Mouse (Mus musculus) embryonic facial prominence, embryonic 15.5 days (tissue): ENCODE results near the gene Rrp8. TPM values are rescaled to one million over a fixed set of nuclear protein-coding genes. Genes with fewer than 3 reads are reported as not detected.

ENCODE experiments used
- ATAC-seq: fragments of 200-750 bp; cut with Nextera tagmentation; 2 replicates; pipeline ENCODE4 v1.8.0; 2017; ENCODE audit warnings: low read depth, moderate TSS enrichment; ENCODE audit not compliant: insufficient number of reproducible peaks, low FRiP score, low TSS enrichment
- H3K27ac ChIP-seq: fragments of 300-500 bp; sonication (generic); replicated peaks from 2 replicates; pipeline ENCODE4 v1.5.1; 2015; ENCODE audit warnings: mild to moderate bottlenecking, inconsistent platforms
- H3K27me3 ChIP-seq: fragments of 300-500 bp; sonication (generic); 2 replicates; pipeline ENCODE4 v1.6.1; 2015; ENCODE audit warnings: inconsistent platforms
- H3K36me3 ChIP-seq: fragments of 300-500 bp; sonication (generic); 2 replicates; pipeline ENCODE4 v1.6.1; 2015; ENCODE audit warnings: mild to moderate bottlenecking, inconsistent platforms
- H3K4me1 ChIP-seq: fragments of 300-500 bp; sonication (generic); 2 replicates; pipeline ENCODE4 v1.6.1; 2015; ENCODE audit warnings: inconsistent platforms
- H3K4me2 ChIP-seq: fragments of 300-500 bp; sonication (generic); replicated peaks from 2 replicates; pipeline ENCODE4 v1.6.1; 2015; ENCODE audit warnings: mild to moderate bottlenecking, inconsistent platforms
- H3K4me3 ChIP-seq: fragments of 300-500 bp; sonication (generic); replicated peaks from 2 replicates; pipeline ENCODE4 v1.5.1; 2015; ENCODE audit warnings: mild to moderate bottlenecking, inconsistent platforms
- H3K9ac ChIP-seq: fragments of 300-500 bp; sonication (generic); 2 replicates; pipeline ENCODE4 v1.6.1; 2015; ENCODE audit warnings: inconsistent platforms
- H3K9me3 ChIP-seq: fragments of 300-500 bp; sonication (generic); replicated peaks from 2 replicates; pipeline ENCODE4 v1.6.1; 2016; ENCODE audit warnings: inconsistent platforms
- WGBS: fragments of 180-500 bp; shearing (Covaris S2); methylation state at CpG from one replicate; pipeline ENCODE4 v1.1.7; 2015; 5-methylcytosine and 5-hydroxymethylcytosine counted together
- polyA plus RNA-seq: library from polyadenylated mRNA; unstranded; fragments of >200 nt; fragmentation: Nextera tagmentation; extraction: Ambion mirVana; gene quantifications from 2 replicates; pipeline ENCODE4 v1.2.1, GENCODE M21; 2015

The Rrp8 gene
- polyA plus RNA-seq: 35.4 and 40.9 TPM in 2 replicates

DNA sequence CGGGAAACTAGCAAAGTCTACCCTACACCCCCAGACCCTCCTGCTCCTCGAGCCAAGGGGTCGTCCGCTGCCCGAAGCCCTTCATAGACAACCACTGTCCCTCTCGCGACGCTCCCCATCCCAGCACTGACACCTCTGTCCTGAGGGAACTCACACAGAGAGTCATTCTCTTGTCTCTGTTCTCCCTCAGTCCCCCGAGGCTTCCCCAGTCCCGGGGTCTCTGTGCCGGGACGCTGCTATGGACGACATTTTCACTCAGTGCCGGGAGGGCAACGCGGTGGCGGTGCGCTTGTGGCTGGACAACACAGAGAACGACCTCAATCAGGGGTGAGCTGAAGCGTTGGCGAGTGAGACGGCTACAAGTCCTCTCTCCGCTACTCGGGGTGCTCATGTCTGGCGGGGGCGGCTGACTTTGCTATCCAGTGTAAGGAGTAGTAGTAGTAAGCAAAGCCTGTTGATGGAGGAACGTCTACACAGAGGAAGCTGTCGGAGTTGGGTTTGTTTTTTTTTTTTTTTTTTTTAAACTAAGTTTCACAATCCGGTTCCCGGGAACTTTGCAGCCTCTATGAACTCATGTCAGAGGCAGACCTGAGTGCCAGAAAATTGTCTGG lies at the start of gene Rrp8:
Rrp8 (minus strand) TSS at position 475 of the 611 bp plus-strand sequence.
- no peaks in the 10 kb centered on the region for H3K9me3 ChIP-seq
- no peak for ATAC-seq
- H3K9ac ChIP-seq: peak within 1 kb of the TSS; percentile 86
- H3K4me3 ChIP-seq: peak within 1 kb of the TSS; percentile 74
- H3K27ac ChIP-seq: peak within 1 kb of the TSS; percentile 89
- peaks cover 55% of the 10 kb centered on the region for H3K36me3 ChIP-seq
- no peaks in the 10 kb centered on the region for H3K27me3 ChIP-seq
- peak within 1 kb of the TSS; percentile 59 for H3K4me2 ChIP-seq
- WGBS: under 1% methylated on average over 30 of the region's 30 CpGs
- H3K4me1 ChIP-seq: peaks cover 37% of the 10 kb centered on the region

DNA sequence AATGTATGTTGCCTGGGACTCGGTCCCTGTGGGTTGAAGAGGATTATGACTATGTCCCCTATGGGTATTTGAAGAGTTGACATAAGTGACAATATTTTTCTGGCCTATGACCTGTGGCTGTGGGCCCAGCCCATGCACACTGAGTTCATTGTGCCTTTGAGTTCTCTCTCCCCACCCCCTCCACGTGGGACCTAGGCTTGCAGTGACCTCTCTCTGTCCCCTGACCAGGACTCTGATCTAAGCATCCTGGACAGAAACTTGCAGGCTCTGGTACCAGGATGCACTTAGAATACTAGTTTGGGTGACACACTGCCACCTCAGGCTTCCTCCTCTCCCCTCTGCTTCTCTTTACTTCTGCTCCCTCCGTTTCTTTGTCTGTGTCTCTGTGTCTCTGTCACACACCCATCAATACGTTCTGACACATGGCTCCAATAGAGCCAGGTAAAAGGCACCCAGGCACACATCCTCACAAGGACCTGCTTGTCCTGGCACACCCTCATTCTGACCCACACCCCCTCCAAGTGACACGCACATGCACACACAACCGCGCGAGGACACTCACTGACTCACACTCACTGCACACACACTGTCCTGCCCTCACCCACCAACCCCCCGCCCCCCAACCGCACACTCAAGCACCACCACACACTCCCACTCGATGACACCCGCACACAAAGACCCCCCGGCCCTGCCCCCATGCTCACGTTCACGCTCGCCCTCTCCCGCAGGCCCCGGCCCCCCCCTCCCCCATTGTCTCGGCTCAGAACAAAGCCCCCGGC lies 49.5 kb upstream of the Rrp8 start:
- Histone ChIP-seq H3K27ac (peak overlapping the region; percentile 89), H3K4me2 (peak overlapping the region; percentile 55), H3K9ac (peak overlapping the region; percentile 82), H3K4me1 (peaks cover 36% of the 10 kb centered on the region), H3K27me3 (no peaks in the 10 kb centered on the region), H3K9me3 (no peaks in the 10 kb centered on the region), H3K36me3 (0 out of 2 replicates have a peak, but pooled peaks cover 3% of the 10 kb centered on the region), H3K4me3 (peak overlapping the region; percentile 68)
- 4% methylated on average over 20 of the region's 20 CpGs for WGBS
- peak; percentile 68 for ATAC-seq

GRCm38 (mm10) chr7:105784556-105784955 lies 47.4 kb upstream of the Rrp8 start:
- Histone ChIP-seq H3K36me3 (peaks cover 17% of the 10 kb centered on the region), H3K4me3 (0 out of 2 replicates have a peak overlapping the region, but pooled peaks have one; percentile 4), H3K9me3 (no peaks in the 10 kb centered on the region), H3K9ac (0 out of 2 replicates have a peak overlapping the region, but pooled peaks have one; percentile 15), H3K27ac (no peak overlapping the region), H3K27me3 (no peaks in the 10 kb centered on the region), H3K4me2 (peak overlapping the region; percentile 24; the same call in 1 of the 2 replicates), H3K4me1 (peaks cover 51% of the 10 kb centered on the region)
- ATAC-seq: no peak
- 17% methylated on average over 4 of the region's 4 CpGs for WGBS

DNA sequence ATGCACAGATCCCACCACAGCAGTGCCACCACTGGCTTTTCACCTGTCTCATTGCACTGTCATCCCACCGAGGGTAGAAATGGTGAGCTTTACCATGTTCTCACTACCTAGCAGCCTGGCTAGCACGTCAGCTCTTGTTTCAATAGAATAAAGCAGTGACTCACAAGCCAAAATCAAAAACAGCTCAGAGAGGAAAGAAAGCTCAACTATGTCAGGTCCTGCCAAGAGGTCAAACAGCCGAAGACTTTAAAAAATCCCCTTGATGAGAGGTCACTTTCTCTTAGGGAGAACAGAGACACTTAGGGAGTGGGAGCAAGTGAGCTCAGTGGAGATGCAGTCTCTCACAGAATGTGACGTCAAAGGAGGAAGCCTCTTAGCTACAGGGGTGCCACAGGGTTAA lies 46.7 kb upstream of the Rrp8 start:
- no peak overlapping the region for H3K9ac ChIP-seq
- 32% methylated on average over 4 of the region's 4 CpGs for WGBS
- no peak overlapping the region; the same call in 1 of the 2 replicates for H3K4me2 ChIP-seq
- H3K27me3 ChIP-seq: no peaks in the 10 kb centered on the region
- peaks cover 58% of the 10 kb centered on the region for H3K4me1 ChIP-seq
- 0 out of 2 replicates have a peak overlapping the region, but pooled peaks have one; percentile 4 for H3K4me3 ChIP-seq
- ATAC-seq: no peak
- H3K36me3 ChIP-seq: peaks cover 17% of the 10 kb centered on the region
- no peak overlapping the region for H3K27ac ChIP-seq
- H3K9me3 ChIP-seq: no peaks in the 10 kb centered on the region

GRCm38 (mm10) chr7:105778553-105779265 lies 41.5 kb upstream of the Rrp8 start:
- H3K27ac ChIP-seq: peak overlapping the region; percentile 95
- peaks cover 17% of the 10 kb centered on the region for H3K36me3 ChIP-seq
- no peaks in the 10 kb centered on the region for H3K27me3 ChIP-seq
- H3K9ac ChIP-seq: peak overlapping the region; percentile 12; the same call in 1 of the 2 replicates
- peak overlapping the region; percentile 46 for H3K4me2 ChIP-seq
- peaks cover 52% of the 10 kb centered on the region for H3K4me1 ChIP-seq
- peak overlapping the region; percentile 35 for H3K4me3 ChIP-seq
- ATAC-seq: peak; percentile 92
- no peaks in the 10 kb centered on the region for H3K9me3 ChIP-seq
- 5% methylated on average over 4 of the region's 4 CpGs for WGBS

DNA sequence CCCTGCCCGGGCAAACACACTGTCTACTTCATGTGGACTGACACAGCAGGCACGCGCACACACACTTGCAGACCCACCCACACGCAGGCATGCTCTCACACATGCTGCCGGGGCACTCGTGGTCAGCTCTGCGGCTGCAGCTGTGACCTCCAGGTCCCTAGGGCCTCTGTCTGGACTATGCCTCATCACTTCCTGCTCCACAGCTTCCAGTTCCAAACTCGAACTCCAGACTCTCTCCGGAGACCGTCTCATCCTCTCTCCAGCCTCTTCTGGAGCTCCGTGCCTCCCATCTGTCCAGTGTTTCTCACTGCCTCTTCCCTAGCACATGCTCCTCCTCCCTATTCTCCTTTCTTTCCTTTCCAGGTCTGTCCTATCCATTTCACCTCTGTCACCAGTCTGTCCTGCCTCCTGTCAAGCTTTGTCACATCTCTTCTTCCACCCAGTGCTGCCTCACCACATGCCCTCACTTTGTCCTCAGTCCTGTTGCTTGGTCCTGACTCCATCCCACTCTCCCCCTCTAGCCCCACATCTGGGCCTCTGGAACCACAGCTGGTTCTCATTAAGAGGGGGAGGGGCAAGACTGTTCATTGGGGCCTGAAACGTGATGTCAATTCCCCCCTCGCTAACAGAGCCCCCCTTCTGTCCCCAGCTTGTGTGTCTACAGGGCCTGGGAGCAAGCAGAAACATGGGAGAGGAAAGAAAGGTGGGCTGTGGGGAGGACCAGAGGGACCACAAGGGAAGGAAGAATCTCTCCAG lies 40.8 kb upstream of the Rrp8 start:
- ATAC-seq: peak; percentile 89
- H3K4me1 ChIP-seq: peaks cover 50% of the 10 kb centered on the region

DNA sequence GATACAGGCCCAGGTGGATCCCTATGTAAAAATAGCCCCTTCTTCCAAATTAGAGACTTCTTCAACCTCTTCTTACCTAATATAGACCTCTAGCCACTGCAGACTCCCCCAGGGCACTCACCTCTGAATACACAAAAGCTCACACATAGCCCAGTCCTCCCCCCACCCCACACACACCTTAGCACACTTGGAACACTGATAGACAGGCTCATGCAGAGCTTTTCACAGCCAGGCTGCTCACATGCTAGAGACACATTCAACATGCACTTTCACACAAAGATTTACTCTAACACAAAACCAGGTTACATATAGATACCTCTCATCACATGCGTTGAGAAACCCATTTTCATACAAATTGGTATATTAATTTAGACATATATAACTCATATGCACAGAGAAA lies 40.1 kb upstream of the Rrp8 start:
- H3K4me3 ChIP-seq: peak overlapping the region; percentile 35
- H3K4me1 ChIP-seq: peaks cover 50% of the 10 kb centered on the region
- H3K4me2 ChIP-seq: peak overlapping the region; percentile 46
- no peak for ATAC-seq
- H3K36me3 ChIP-seq: peaks cover 28% of the 10 kb centered on the region
- WGBS: 80% methylated on average over 1 of the region's 1 CpGs
- H3K27me3 ChIP-seq: no peaks in the 10 kb centered on the region
- no peaks in the 10 kb centered on the region for H3K9me3 ChIP-seq
- no peak overlapping the region for H3K9ac ChIP-seq
- H3K27ac ChIP-seq: peak overlapping the region; percentile 95

More for the DNA sequence above, 40.8 kb upstream of the Rrp8 start:
- no peaks in the 10 kb centered on the region for H3K27me3 ChIP-seq
- 0 out of 2 replicates have a peak overlapping the region, but pooled peaks have one; percentile 2 for H3K9ac ChIP-seq
- peaks cover 22% of the 10 kb centered on the region for H3K36me3 ChIP-seq
- H3K9me3 ChIP-seq: no peaks in the 10 kb centered on the region
- peak overlapping the region; percentile 95 for H3K27ac ChIP-seq
- H3K4me3 ChIP-seq: peak overlapping the region; percentile 35
- peak overlapping the region; percentile 46 for H3K4me2 ChIP-seq
- 22% methylated on average over 13 of the region's 13 CpGs for WGBS

DNA sequence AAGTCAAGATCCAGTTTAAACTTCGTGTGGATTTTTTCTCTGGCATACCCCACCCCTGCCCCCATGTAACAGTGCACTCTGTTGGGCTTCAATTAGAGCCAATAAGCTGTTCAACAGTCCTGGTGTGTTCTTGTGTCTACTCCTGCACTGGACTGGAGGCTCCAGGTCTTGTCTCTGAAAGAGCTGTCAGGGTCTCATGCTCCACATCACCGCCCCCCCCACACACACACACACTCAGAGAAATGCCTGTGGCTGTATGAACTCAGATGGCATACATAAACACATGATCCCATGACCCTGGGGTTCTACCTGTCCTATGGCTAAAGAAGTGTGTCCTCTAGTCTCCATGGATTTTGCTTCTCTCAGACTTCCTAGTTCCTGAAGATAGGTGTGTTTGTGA lies 38.8 kb upstream of the Rrp8 start:
- Histone ChIP-seq H3K4me1 (peaks cover 54% of the 10 kb centered on the region), H3K4me2 (no peak overlapping the region), H3K4me3 (no peak overlapping the region), H3K9me3 (no peaks in the 10 kb centered on the region), H3K9ac (no peak overlapping the region), H3K36me3 (peaks cover 32% of the 10 kb centered on the region), H3K27me3 (no peaks in the 10 kb centered on the region), H3K27ac (no peak overlapping the region)
- no peak for ATAC-seq
- WGBS: 79% methylated on average over 2 of the region's 2 CpGs

DNA sequence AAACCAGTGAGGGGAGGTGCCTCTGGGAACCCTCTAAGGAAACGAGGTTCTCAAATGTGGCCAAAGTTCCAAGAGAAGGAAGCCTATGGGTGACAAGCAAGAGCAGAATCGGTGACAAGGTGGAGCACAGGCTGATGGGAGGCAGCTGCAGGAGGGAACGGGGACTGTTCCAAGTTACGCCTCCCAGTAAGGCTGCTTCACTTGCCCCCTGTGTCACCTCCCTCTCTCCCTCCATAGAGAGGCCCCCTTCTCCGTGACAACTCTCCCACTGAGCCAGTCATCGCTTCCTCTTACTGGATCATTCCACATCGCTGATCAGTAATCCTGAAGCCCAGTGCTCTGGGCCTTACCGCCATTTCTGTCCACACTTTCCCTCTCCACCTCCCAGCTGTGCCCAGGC lies 37.5 kb upstream of the Rrp8 start:
- H3K27ac ChIP-seq: no peak overlapping the region
- H3K4me1 ChIP-seq: peaks cover 45% of the 10 kb centered on the region
- 46% methylated on average over 7 of the region's 8 CpGs for WGBS
- no peak for ATAC-seq
- H3K27me3 ChIP-seq: no peaks in the 10 kb centered on the region
- no peak overlapping the region for H3K9ac ChIP-seq
- H3K9me3 ChIP-seq: no peaks in the 10 kb centered on the region
- no peak overlapping the region for H3K4me3 ChIP-seq
- H3K36me3 ChIP-seq: peaks cover 34% of the 10 kb centered on the region
- H3K4me2 ChIP-seq: no peak overlapping the region

DNA sequence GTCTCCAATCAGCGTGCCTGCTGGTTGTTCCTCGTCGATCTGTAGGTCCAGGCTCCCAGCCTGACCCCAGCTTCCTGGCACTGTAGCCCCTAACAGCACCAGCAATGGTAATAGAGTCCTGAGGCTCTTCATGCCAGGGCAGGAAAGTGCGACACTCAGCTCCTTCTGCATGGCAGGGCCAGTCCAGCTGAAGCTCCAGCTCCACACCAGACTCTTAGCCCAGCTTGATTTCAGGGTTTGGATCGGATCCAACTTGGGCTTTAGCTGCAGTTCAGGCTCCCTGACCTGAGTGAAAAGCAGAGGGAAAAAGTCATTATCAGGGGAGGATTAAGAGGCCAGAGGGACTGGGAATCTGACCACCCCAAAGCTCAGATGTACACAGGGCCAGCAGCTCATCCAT lies 35.9 kb upstream of the Rrp8 start:
- no peaks in the 10 kb centered on the region for H3K9me3 ChIP-seq
- no peak overlapping the region for H3K9ac ChIP-seq
- no peak for ATAC-seq
- peaks cover 40% of the 10 kb centered on the region for H3K36me3 ChIP-seq
- H3K27me3 ChIP-seq: no peaks in the 10 kb centered on the region
- no peak overlapping the region for H3K4me2 ChIP-seq
- no peak overlapping the region for H3K4me3 ChIP-seq
- peaks cover 33% of the 10 kb centered on the region for H3K4me1 ChIP-seq
- no peak overlapping the region for H3K27ac ChIP-seq
- WGBS: 85% methylated on average over 5 of the region's 5 CpGs
